Mouse (Mus musculus) gastrocnemius, adult 2 months (tissue): Measurements from ENCODE around the gene Ift22. TPM values are rescaled to one million over a fixed set of nuclear protein-coding genes. Genes with fewer than 3 reads are reported as not detected.
"Not testable (repeated sequence)": the region's sequence is repeated elsewhere in the genome, so short reads cannot be mapped to it uniquely, and the experiment has no call there.

Source experiments
- DNase-seq: peaks from one replicate; pipeline ENCODE4 v3.0.0; 2022
- H3K27ac ChIP-seq: fragments of 200-600 bp; 2 replicates; pipeline ENCODE4 v1.8.1; 2022; ENCODE audit warnings: mild to moderate bottlenecking
- H3K4me3 ChIP-seq: fragments of 200-600 bp; 2 replicates; pipeline ENCODE4 v1.8.1; 2022; ENCODE audit warnings: mild to moderate bottlenecking, moderate library complexity
- CTCF ChIP-seq: fragments of 200-600 bp; IDR thresholded peaks from 2 replicates; pipeline ENCODE4 v1.8.1; 2022; ENCODE audit warnings: antibody characterized with exemption, mild to moderate bottlenecking, moderate library complexity
- intact Hi-C: fragments of 180-260 bp; cut with DNase I; formaldehyde crosslinking; loops from one replicate; pipeline ENCODE4 v1.15.1; 2025
- total RNA-seq, 2 experiments: library from RNA; stranded (reverse); gene quantifications; 2 replicates each; pipeline ENCODE4 v1.2.3; 2021

The Ift22 gene
- total RNA-seq, 2 experiments from 2014 or later, result 5.4 to 5.8 TPM

DNA sequence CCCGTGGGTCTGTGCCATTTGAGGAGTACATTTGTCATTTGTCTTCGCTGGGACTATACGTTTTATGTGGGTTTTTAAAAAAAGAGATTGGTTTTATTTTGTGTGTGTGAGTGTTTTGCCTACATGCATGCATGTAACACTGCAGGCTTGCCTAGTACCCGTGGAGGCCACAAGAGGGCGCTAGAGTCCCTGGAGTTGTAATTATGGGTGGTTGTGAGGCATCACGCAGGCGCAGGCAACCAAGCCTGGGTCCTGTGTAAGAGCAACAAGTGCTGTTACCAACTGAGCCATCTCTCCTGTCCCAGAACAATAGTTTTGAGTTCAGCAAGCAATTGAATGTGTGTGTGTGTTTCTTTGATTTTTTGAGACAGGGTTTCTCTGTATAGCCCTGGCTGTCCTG is 31.3 kb downstream of the Ift22 start:
- no peak for DNase-seq
- TF ChIP-seq CTCF, result peak; percentile 66
- H3K27ac ChIP-seq, result no peak overlapping the region
- intact Hi-C loops, result no loop called here
- no peak overlapping the region for H3K4me3 ChIP-seq

DNA sequence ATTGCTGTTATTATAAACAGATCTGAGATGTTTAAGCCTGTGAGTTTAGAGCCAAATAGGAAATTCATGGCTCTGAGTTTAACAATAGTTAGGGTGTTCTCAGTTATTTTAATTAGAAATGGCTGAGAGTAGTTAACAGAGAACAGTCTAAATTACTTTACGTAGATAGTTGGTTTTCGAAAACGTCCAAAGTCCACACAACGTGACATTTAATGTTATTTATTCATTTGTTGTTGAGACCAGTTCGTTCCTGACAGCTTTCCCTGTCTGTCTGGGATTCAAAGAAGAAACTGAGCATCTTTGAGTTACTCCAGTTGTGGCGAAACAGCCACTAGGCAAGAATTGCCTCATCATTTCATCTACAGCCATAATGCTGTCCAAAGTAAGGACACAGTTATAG is 32.1 kb downstream of the Ift22 start:
- H3K4me3 ChIP-seq, DNase-seq, H3K27ac ChIP-seq, intact Hi-C loops: not testable (repeated sequence)

DNA sequence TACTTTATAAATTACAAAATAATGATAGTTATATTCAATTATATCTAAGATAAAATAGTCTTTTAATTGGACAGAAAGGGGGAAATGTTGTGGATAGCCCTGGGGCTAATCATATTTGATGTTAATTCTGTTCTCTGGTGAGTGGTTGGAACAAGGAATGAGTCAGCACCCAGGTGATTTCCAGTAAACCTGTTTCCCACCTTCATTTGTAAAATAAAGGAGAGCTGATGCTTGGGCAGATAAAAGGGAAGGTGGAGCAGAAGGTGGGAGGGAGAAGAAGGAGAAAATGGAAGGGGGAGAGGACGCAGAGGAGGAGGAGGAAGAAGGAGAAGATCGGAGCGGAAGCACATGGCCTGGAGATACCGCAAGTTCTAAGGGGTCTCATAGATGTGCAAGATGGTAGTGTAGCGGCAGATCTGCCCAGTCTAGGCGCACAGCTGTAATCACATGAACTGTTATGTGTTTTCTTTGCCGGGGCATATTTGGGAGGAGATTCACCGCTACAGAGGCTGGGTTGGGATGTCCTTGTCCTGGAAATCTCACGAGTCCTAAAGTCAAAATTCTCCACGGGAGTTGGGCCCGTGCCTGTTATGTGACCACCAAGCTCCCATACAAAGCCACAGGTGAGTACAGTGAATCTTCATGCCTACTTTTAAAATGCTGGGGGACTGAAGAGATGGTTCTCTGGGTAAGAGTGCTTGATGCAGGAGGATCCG is 33.1 kb downstream of the Ift22 start:
- Histone ChIP-seq H3K27ac (no peak overlapping the region), H3K4me3 (no peak overlapping the region)
- no peak for TF ChIP-seq CTCF
- intact Hi-C loops, result no loop called here
- DNase-seq, result no peak

GRCm38 (mm10) chr5:136942781-136943180 is 34.8 kb downstream of the Ift22 start:
- no peak for DNase-seq
- intact Hi-C loops, result no loop called here
- TF ChIP-seq CTCF, result no peak
- no peak overlapping the region for H3K27ac ChIP-seq
- no peak overlapping the region for H3K4me3 ChIP-seq

- no peak for DNase-seq
- no peak overlapping the region for H3K27ac ChIP-seq
- no peak overlapping the region for H3K4me3 ChIP-seq
- no peak for TF ChIP-seq CTCF
- intact Hi-C loops, result no loop called here
Observed at GRCm38 (mm10) chr5:136943382-136943781, 35.4 kb downstream of the Ift22 start.

GRCm38 (mm10) chr5:136945084-136945483 is 37.1 kb downstream of the Ift22 start:
- Histone ChIP-seq H3K27ac (0 out of 2 replicates have a peak overlapping the region, but pooled peaks have one; percentile 5), H3K4me3 (no peak overlapping the region)
- TF ChIP-seq CTCF, result no peak
- intact Hi-C loops, result no loop called here
- no peak for DNase-seq

GRCm38 (mm10) chr5:136947874-136948273 is 39.9 kb downstream of the Ift22 start:
- H3K4me3 ChIP-seq, result no peak overlapping the region
- no peak for DNase-seq
- H3K27ac ChIP-seq, result no peak overlapping the region
- no peak for TF ChIP-seq CTCF
- intact Hi-C loops, result no loop called here

DNA sequence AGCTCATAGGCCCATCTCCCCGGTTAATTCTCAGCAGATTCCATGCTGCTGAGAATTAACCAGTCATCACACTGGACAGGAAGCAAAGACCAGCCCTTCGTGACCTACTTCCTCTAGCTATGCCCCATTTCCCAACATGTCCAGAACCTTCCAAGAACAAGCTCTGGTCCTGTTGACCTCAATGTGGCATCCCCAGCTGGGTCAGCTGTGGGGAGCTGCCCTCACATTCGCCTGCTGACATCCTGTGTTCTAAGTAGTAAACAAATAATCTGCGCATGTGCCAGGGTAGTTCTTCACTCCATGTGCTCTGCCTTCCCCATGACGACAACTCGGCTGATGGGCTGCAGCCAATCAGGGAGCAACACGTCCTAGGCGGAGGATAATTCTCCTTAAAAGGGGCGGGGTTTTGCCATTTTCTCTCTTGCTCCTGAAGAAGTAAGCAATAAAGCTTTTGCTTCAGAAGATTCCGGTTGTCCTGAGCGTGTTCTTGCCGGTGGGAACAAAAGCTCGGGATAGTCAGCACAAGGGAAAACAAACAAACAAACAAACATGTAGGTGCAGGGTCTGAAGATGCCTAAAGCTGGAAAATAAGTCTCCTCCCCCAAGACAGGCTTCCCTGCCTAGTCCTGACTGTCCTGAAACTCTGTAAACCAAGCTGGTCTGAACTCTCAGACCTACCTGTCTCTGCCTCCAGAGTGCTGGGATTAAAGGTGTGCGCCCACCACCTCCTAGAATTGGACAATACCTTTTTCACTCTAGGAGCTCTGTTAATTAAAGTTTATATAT is 41.8 kb downstream of the Ift22 start:
- DNase-seq, H3K4me3 ChIP-seq, H3K27ac ChIP-seq, intact Hi-C loops: not testable (repeated sequence)

GRCm38 (mm10) chr5:136950521-136950920 is 42.6 kb downstream of the Ift22 start:
- intact Hi-C loops, result no loop called here
- TF ChIP-seq CTCF, result no peak
- no peak for DNase-seq
- H3K27ac ChIP-seq, result no peak overlapping the region
- H3K4me3 ChIP-seq, result no peak overlapping the region

GRCm38 (mm10) chr5:136952153-136952552 is 44.2 kb downstream of the Ift22 start:
- Histone ChIP-seq H3K27ac (no peak overlapping the region), H3K4me3 (no peak overlapping the region)
- DNase-seq, result no peak
- intact Hi-C loops, result no loop called here
- TF ChIP-seq CTCF, result no peak

GRCm38 (mm10) chr5:136953015-136953414 is 45.1 kb downstream of the Ift22 start, which contains the start of gene Fis1:
Fis1 (plus strand) TSS chr5:136953275.
- peak within 1 kb of the TSS; percentile 89 for H3K27ac ChIP-seq
- H3K4me3 ChIP-seq, result peak within 1 kb of the TSS; percentile 82

DNA sequence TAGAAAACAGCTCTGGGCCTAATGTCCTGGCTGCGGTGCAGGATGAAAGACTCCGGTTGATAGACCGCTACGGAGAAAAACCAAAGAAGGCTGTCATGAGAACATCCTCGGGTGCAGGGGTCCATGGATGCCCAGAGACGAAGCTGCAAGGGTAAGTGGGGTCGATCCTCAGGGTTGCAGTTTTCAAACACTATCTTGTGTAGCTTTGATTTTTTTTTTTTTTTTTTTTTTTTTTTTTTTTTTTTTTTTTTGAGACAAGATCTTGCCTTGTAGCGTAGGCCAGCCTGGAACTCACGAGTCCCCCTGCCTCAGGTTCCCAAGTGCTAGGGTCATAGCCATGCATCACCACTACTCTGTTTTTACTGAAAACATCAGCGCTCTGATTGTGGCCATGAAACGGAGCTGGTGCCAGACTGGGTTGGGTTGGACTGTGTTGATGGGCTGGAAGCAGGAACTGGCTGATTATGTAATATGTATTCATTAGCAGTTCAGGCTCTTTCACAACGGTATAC is 45.5 kb downstream of the Ift22 start:
- Histone ChIP-seq H3K4me3 (peak overlapping the region; percentile 82), H3K27ac (peak overlapping the region; percentile 89)
- TF ChIP-seq CTCF, result no peak
- intact Hi-C loops, result no loop called here
- DNase-seq, result peak; percentile 57

More at GRCm38 (mm10) chr5:136953015-136953414, 45.1 kb downstream of the Ift22 start, which contains the start of gene Fis1:
- no peak for TF ChIP-seq CTCF
- intact Hi-C loops, result no loop called here
- peak; percentile 99 for DNase-seq

DNA sequence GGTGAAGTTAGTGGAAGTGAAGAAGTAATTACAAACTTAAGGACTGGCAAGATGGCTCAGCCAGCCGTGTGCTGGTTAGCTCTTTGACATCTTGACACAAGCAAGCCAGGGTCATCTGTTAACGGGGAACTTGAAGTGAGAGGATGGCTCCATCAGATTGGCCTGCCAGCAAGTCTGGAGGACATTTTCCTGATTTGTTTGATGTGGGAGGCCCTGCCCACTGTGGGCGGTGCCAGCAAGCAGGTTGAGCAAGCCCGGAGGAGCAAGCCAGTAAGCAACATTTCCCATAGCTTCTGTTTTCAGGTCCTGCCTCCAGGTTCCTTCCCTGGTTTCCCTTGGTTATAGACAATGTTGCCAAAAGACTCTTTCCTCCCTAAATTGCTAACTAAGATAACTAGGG is 47.7 kb downstream of the Ift22 start:
- TF ChIP-seq CTCF, result no peak
- no peak overlapping the region for H3K27ac ChIP-seq
- intact Hi-C loops, result no loop called here
- DNase-seq, result no peak
- H3K4me3 ChIP-seq, result no peak overlapping the region
